Mouse (Mus musculus) lung, embryonic 14.5 days (tissue): ENCODE data around the gene Kctd11. TPM values are rescaled to one million over a fixed set of nuclear protein-coding genes. Genes with fewer than 3 reads are reported as not detected.

Source experiments
- ATAC-seq: fragments of 200-750 bp; cut with Nextera tagmentation; 2 replicates; pipeline ENCODE4 v1.8.0; 2017; ENCODE audit warnings: mild to moderate bottlenecking, moderate TSS enrichment, moderate library complexity; ENCODE audit not compliant: insufficient read depth
- DNase-seq: peaks from one replicate; pipeline ENCODE4 v3.0.0-alpha.2; 2015
- H3K27ac ChIP-seq: fragments of 300-500 bp; sonication (generic); 2 replicates; pipeline ENCODE4 v1.5.1; 2014; ENCODE audit warnings: low read depth, mild to moderate bottlenecking, moderate library complexity
- H3K27me3 ChIP-seq: fragments of 300-500 bp; sonication (generic); 2 replicates; pipeline ENCODE4 v1.6.1; 2014; ENCODE audit warnings: low read length, control low read depth; ENCODE audit not compliant: insufficient read depth
- H3K36me3 ChIP-seq: fragments of 300-500 bp; sonication (generic); 2 replicates; pipeline ENCODE4 v1.6.1; 2014; ENCODE audit warnings: control low read depth; ENCODE audit not compliant: insufficient read depth
- H3K4me1 ChIP-seq: fragments of 300-500 bp; sonication (generic); 2 replicates; pipeline ENCODE4 v1.6.1; 2014; ENCODE audit warnings: antibody characterized with exemption, control low read depth; ENCODE audit not compliant: insufficient read depth
- H3K4me2 ChIP-seq: fragments of 300-500 bp; sonication (generic); 2 replicates; pipeline ENCODE4 v1.6.1; 2014; ENCODE audit warnings: mild to moderate bottlenecking
- H3K4me3 ChIP-seq: fragments of 300-500 bp; sonication (generic); 2 replicates; pipeline ENCODE4 v1.5.1; 2014; ENCODE audit warnings: low read depth, low read length
- H3K9ac ChIP-seq: fragments of 300-500 bp; sonication (generic); 2 replicates; pipeline ENCODE4 v1.6.1; 2014
- H3K9me3 ChIP-seq: fragments of 300-500 bp; sonication (generic); 2 replicates; pipeline ENCODE4 v1.6.1; 2016; ENCODE audit warnings: low read depth, low read length, control low read depth
- CTCF ChIP-seq: IDR thresholded peaks from 2 replicates; pipeline ENCODE4 v1.5.1; 2016; ENCODE audit warnings: antibody characterized with exemption, low read depth
- WGBS: fragments of 180-500 bp; shearing (Covaris S2); extraction: QIAGEN DNeasy Blood & Tissue Kit; methylation state at CpG from one replicate; pipeline ENCODE4 v1.1.7; 2014; 5-methylcytosine and 5-hydroxymethylcytosine counted together
- polyA plus RNA-seq: library from polyadenylated mRNA; unstranded; fragments of >200 nt; fragmentation: Nextera tagmentation; extraction: Ambion mirVana; gene quantifications from 2 replicates; pipeline ENCODE4 v1.2.1, GENCODE M21; 2014

The Kctd11 gene
- polyA plus RNA-seq, 1 experiment from 2014 or later: 7.5 TPM

- H3K9ac ChIP-seq: no peak overlapping the region
Measured at GRCm38 (mm10) chr11:69910781-69911560, 29.8 kb upstream of the Kctd11 start.

GRCm38 (mm10) chr11:69910177-69910576 is 29.0 kb upstream of the Kctd11 start:
- 91% methylated on average over 8 of the region's 8 CpGs for WGBS
- DNase-seq (no peak), ATAC-seq (no peak)
- no peaks in the 10 kb centered on the region for H3K4me1 ChIP-seq
- no peak overlapping the region for H3K27ac ChIP-seq
- no peak overlapping the region for H3K9ac ChIP-seq
- no peak overlapping the region for H3K4me3 ChIP-seq
- H3K9me3 ChIP-seq: no peaks in the 10 kb centered on the region
- H3K27me3 ChIP-seq: no peaks in the 10 kb centered on the region
- H3K36me3 ChIP-seq: peaks cover 88% of the 10 kb centered on the region
- H3K4me2 ChIP-seq: no peak overlapping the region
- no peak for TF ChIP-seq CTCF

More at GRCm38 (mm10) chr11:69910781-69911560, 29.8 kb upstream of the Kctd11 start:
- H3K4me2 ChIP-seq: no peak overlapping the region
- no peak overlapping the region for H3K27ac ChIP-seq
- 0 out of 2 replicates have a peak, but pooled peaks cover 2% of the 10 kb centered on the region for H3K4me1 ChIP-seq
- H3K36me3 ChIP-seq: peaks cover 88% of the 10 kb centered on the region
- TF ChIP-seq CTCF: no peak
- DNase-seq: no peak
- no peak overlapping the region for H3K4me3 ChIP-seq
- H3K27me3 ChIP-seq: no peaks in the 10 kb centered on the region
- ATAC-seq: no peak
- 88% methylated on average over 17 of the region's 17 CpGs for WGBS
- H3K9me3 ChIP-seq: no peaks in the 10 kb centered on the region

GRCm38 (mm10) chr11:69909174-69909573 is 28.0 kb upstream of the Kctd11 start:
- Histone ChIP-seq H3K27me3 (no peaks in the 10 kb centered on the region), H3K4me1 (no peaks in the 10 kb centered on the region), H3K9me3 (no peaks in the 10 kb centered on the region), H3K36me3 (peaks cover 93% of the 10 kb centered on the region), H3K9ac (no peak overlapping the region), H3K27ac (no peak overlapping the region), H3K4me2 (no peak overlapping the region), H3K4me3 (no peak overlapping the region)
- DNase-seq (no peak), ATAC-seq (no peak)
- 89% methylated on average over 5 of the region's 5 CpGs for WGBS
- TF ChIP-seq CTCF: no peak

GRCm38 (mm10) chr11:69908645-69909044 is 27.4 kb upstream of the Kctd11 start:
- Histone ChIP-seq H3K4me1 (no peaks in the 10 kb centered on the region), H3K4me3 (no peak overlapping the region), H3K27ac (no peak overlapping the region), H3K27me3 (no peaks in the 10 kb centered on the region), H3K9me3 (no peaks in the 10 kb centered on the region), H3K4me2 (no peak overlapping the region), H3K9ac (no peak overlapping the region), H3K36me3 (peaks cover 98% of the 10 kb centered on the region)
- ATAC-seq (no peak), DNase-seq (no peak)
- WGBS: 87% methylated on average over 11 of the region's 11 CpGs
- TF ChIP-seq CTCF: no peak

- DNase-seq: no peak
- no peak for TF ChIP-seq CTCF
- H3K4me3 ChIP-seq: no peak overlapping the region
- H3K36me3 ChIP-seq: peaks cover 59% of the 10 kb centered on the region
- H3K27me3 ChIP-seq: no peaks in the 10 kb centered on the region
- H3K9me3 ChIP-seq: no peaks in the 10 kb centered on the region
- H3K9ac ChIP-seq: no peak overlapping the region
- H3K27ac ChIP-seq: no peak overlapping the region
- H3K4me1 ChIP-seq: 0 out of 2 replicates have a peak, but pooled peaks cover 5% of the 10 kb centered on the region
- ATAC-seq: no peak
- 91% methylated on average over 9 of the region's 9 CpGs for WGBS
- no peak overlapping the region for H3K4me2 ChIP-seq
Measured at GRCm38 (mm10) chr11:69904311-69904710, 23.1 kb upstream of the Kctd11 start.

- 86% methylated on average over 13 of the region's 13 CpGs for WGBS
- H3K9ac ChIP-seq: no peak overlapping the region; the same call in 1 of the 2 replicates
- no peak for ATAC-seq
- no peak for DNase-seq
- peak overlapping the region; percentile 84 for H3K4me3 ChIP-seq
- H3K27me3 ChIP-seq: no peaks in the 10 kb centered on the region
- H3K27ac ChIP-seq: no peak overlapping the region
- peak overlapping the region; percentile 99 for H3K4me2 ChIP-seq
- 0 out of 2 replicates have a peak, but pooled peaks cover 5% of the 10 kb centered on the region for H3K4me1 ChIP-seq
- H3K9me3 ChIP-seq: no peaks in the 10 kb centered on the region
- no peak for TF ChIP-seq CTCF
- peaks cover 46% of the 10 kb centered on the region for H3K36me3 ChIP-seq
Measured at GRCm38 (mm10) chr11:69902972-69903371, 21.8 kb upstream of the Kctd11 start.

- no peak for TF ChIP-seq CTCF
- ATAC-seq: no peak
- H3K4me1 ChIP-seq: 0 out of 2 replicates have a peak, but pooled peaks cover 5% of the 10 kb centered on the region
- DNase-seq: peak; percentile 15
- under 1% methylated on average over 38 of the region's 39 CpGs for WGBS
- H3K4me2 ChIP-seq: peak overlapping the region; percentile 99
- peak overlapping the region; percentile 98 for H3K27ac ChIP-seq
- H3K9me3 ChIP-seq: no peaks in the 10 kb centered on the region
- H3K36me3 ChIP-seq: peaks cover 36% of the 10 kb centered on the region
- H3K9ac ChIP-seq: peak overlapping the region; percentile 89
- peak overlapping the region; percentile 84 for H3K4me3 ChIP-seq
- H3K27me3 ChIP-seq: no peaks in the 10 kb centered on the region
Measured at GRCm38 (mm10) chr11:69901993-69902392, 20.8 kb upstream of the Kctd11 start.
